In the genomic region with DNA sequence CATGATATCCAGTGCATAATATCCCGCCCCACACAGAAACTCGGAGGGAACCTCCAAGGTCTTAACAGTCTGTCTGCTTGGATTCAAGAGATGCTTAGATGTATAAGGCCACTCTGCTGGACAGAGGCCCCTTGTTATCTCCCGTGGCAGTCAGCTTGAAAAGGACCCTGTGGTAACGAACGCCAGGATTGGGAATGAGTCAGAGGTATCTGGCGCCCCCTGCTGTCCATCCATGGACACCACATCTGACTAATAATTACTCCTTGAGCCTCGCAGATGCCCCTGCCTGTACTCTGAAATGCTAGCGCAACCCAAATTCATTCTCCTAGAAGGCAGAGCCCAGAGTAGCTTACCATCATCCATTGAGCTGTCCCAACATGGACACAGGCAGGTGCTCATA, we compare ENCODE assay signal across 9 mouse cellular contexts. TPM values are rescaled to one million over a fixed set of nuclear protein-coding genes. Genes with fewer than 3 reads are reported as not detected.
A peak's percentile ranks its signal among the peaks of the same experiment; 100 is the strongest.
DNase-seq lines count a peak whose midpoint lies in the region; ATAC-seq lines count a peak whose summit lies in the region.
"Had no signal": no experiment of that assay in that cellular context is flagged by ENCODE, and none has a peak within 500 bp of the region (broad histone marks: within the 10 kb centered on the region; RNA-seq: fewer than 3 reads in every experiment).

No protein-coding gene starts in this region.

- H3K27me3 ChIP-seq in embryonic facial prominence, embryonic 11.5 days (ENCODE audit: control insufficient read depth, insufficient read depth, low read length), result no peaks in the 10 kb centered on the region
- peaks cover 12% of the 10 kb centered on the region for H3K27me3 ChIP-seq in heart, embryonic 15.5 days
- H3K27me3 ChIP-seq in liver, embryonic 15.5 days, result no peaks in the 10 kb centered on the region
- no peaks in the 10 kb centered on the region for H3K27me3 ChIP-seq in neural tube, embryonic 11.5 days (ENCODE audit: control insufficient read depth, insufficient read depth, low read length)

- peak; percentile 79 for DNase-seq in adrenal gland, postnatal 25 days
- DNase-seq in embryonic facial prominence, embryonic 11.5 days (ENCODE audit: low spot score), result peak; percentile 88
- peak; percentile 86 for DNase-seq in kidney, postnatal 10 days
- peak; percentile 82 for DNase-seq in neural tube, embryonic 11.5 days (ENCODE audit: low spot score)
- peak; percentile 61 for DNase-seq in thymus, postnatal 14 days

- no peaks in the 10 kb centered on the region for H3K9me3 ChIP-seq in embryonic facial prominence, embryonic 11.5 days (replicated peaks; ENCODE audit: control insufficient read depth, low read length)
- H3K9me3 ChIP-seq in heart, embryonic 15.5 days (replicated peaks), result no peaks in the 10 kb centered on the region
- H3K9me3 ChIP-seq in liver, embryonic 15.5 days (replicated peaks), result no peaks in the 10 kb centered on the region
- H3K9me3 ChIP-seq in neural tube, embryonic 11.5 days (ENCODE audit: control insufficient read depth, low read length), result no peaks in the 10 kb centered on the region

- H3K9ac ChIP-seq in embryonic facial prominence, embryonic 11.5 days (replicated peaks; ENCODE audit: low read length), result no peak overlapping the region
- no peak overlapping the region for H3K9ac ChIP-seq in heart, embryonic 15.5 days
- no peak overlapping the region for H3K9ac ChIP-seq in liver, embryonic 15.5 days
- no peak overlapping the region for H3K9ac ChIP-seq in neural tube, embryonic 11.5 days (ENCODE audit: low read length)

- H3K27ac ChIP-seq in embryonic facial prominence, embryonic 11.5 days (replicated peaks; ENCODE audit: low read depth, low read length), result no peak overlapping the region
- no peak overlapping the region for H3K27ac ChIP-seq in heart, embryonic 15.5 days
- no peak overlapping the region for H3K27ac ChIP-seq in liver, embryonic 15.5 days (replicated peaks)
- H3K27ac ChIP-seq in neural tube, embryonic 11.5 days (ENCODE audit: low read depth, low read length), result no peak overlapping the region

- H3K4me1 ChIP-seq in embryonic facial prominence, embryonic 11.5 days (ENCODE audit: control insufficient read depth, insufficient read depth, low read length), result no peaks in the 10 kb centered on the region
- H3K4me1 ChIP-seq in heart, embryonic 15.5 days (replicated peaks), result peaks cover 6% of the 10 kb centered on the region
- H3K4me1 ChIP-seq in liver, embryonic 15.5 days (replicated peaks), result peaks cover 5% of the 10 kb centered on the region; the same call in 1 of the 2 replicates
- H3K4me1 ChIP-seq in neural tube, embryonic 11.5 days (ENCODE audit: control insufficient read depth, insufficient read depth, low read length), result no peaks in the 10 kb centered on the region

- ATAC-seq in CD4-positive, CD25-positive, alpha-beta regulatory T cell, adult 4 months, result peak; percentile 78
- ATAC-seq in embryonic facial prominence, embryonic 11.5 days (replicated peaks; ENCODE audit: insufficient number of reproducible peaks, low FRiP score, low TSS enrichment, low read depth), result no peak
- ATAC-seq in heart, embryonic 15.5 days (replicated peaks; ENCODE audit: insufficient number of reproducible peaks, insufficient read depth, low FRiP score, low read depth), result no peak; the same call in 1 of the 2 replicates
- ATAC-seq in liver, embryonic 15.5 days (ENCODE audit: insufficient read depth), result no peak
- no peak for ATAC-seq in neural tube, embryonic 11.5 days (ENCODE audit: insufficient read depth, low FRiP score, low TSS enrichment)

- 9% methylated on average over 8 of the region's 8 CpGs for WGBS in embryonic facial prominence, embryonic 11.5 days
- 7% methylated on average over 8 of the region's 8 CpGs for WGBS in heart, embryonic 15.5 days
- WGBS in liver, embryonic 15.5 days (ENCODE audit: insufficient replicate concordance), result 10% methylated on average over 8 of the region's 8 CpGs
- 10% methylated on average over 8 of the region's 8 CpGs for WGBS in neural tube, embryonic 11.5 days

- H3K36me3 ChIP-seq in embryonic facial prominence, embryonic 11.5 days (replicated peaks; ENCODE audit: control insufficient read depth, insufficient read depth, low read depth, low read length), result no peaks in the 10 kb centered on the region
- no peaks in the 10 kb centered on the region for H3K36me3 ChIP-seq in heart, embryonic 15.5 days
- no peaks in the 10 kb centered on the region for H3K36me3 ChIP-seq in liver, embryonic 15.5 days (replicated peaks)
- no peaks in the 10 kb centered on the region for H3K36me3 ChIP-seq in neural tube, embryonic 11.5 days (ENCODE audit: control insufficient read depth, insufficient read depth, low read length)

- no peak overlapping the region for H3K4me2 ChIP-seq in embryonic facial prominence, embryonic 11.5 days (ENCODE audit: low read depth, low read length)
- H3K4me2 ChIP-seq in heart, embryonic 15.5 days, result peak overlapping the region; percentile 17; the same call in 1 of the 2 replicates
- peak overlapping the region; percentile 48 for H3K4me2 ChIP-seq in liver, embryonic 15.5 days
- no peak overlapping the region for H3K4me2 ChIP-seq in neural tube, embryonic 11.5 days (ENCODE audit: low read depth)

- H3K4me3 ChIP-seq in embryonic facial prominence, embryonic 11.5 days (ENCODE audit: low read depth, low read length), result no peak overlapping the region
- no peak overlapping the region for H3K4me3 ChIP-seq in heart, embryonic 15.5 days
- H3K4me3 ChIP-seq in liver, embryonic 15.5 days (replicated peaks), result no peak overlapping the region
- no peak overlapping the region for H3K4me3 ChIP-seq in neural tube, embryonic 11.5 days (ENCODE audit: low read depth, low read length)

RNA-seq across cellular contexts. Expression of gene Otos, which starts 0.9 kb away (rescaled TPM):
- 1 to 10 TPM in 1 of 2 experiments, under 1 TPM in 1; 0.94 to 1.8 TPM for polyA plus RNA-seq in CD4-positive, CD25-positive, alpha-beta regulatory T cell, adult 4 months (2017; shearing (Covaris generic))
- total RNA-seq in adrenal gland, postnatal 25 days (2021), result not detected in 2 replicates
- 0.25 TPM in 1 of 2 replicates, not detected in the other for polyA plus RNA-seq in embryonic facial prominence, embryonic 11.5 days (2014; fragmentation: Nextera tagmentation; extraction: Ambion mirVana)
- 0.19 TPM in 1 of 2 replicates, not detected in the other for polyA plus RNA-seq in heart, embryonic 15.5 days (2015; fragmentation: Nextera tagmentation; extraction: Ambion mirVana)
- polyA plus RNA-seq in liver, embryonic 15.5 days (2015; fragmentation: Nextera tagmentation; extraction: Ambion mirVana), result 0.09 TPM in 1 of 2 replicates, not detected in the other
- 0.08 and 0.62 TPM in 2 replicates for polyA plus RNA-seq in neural tube, embryonic 11.5 days (2014; fragmentation: Nextera tagmentation; extraction: Ambion mirVana)

RNA-seq across cellular contexts. Expression of gene Cops9, which starts 6.0 kb away (rescaled TPM):
- 100 to 1,000 TPM; 161 to 251 TPM for polyA plus RNA-seq in CD4-positive, CD25-positive, alpha-beta regulatory T cell, adult 4 months (2017; shearing (Covaris generic))
- total RNA-seq in adrenal gland, postnatal 25 days (2021), result 311 and 345 TPM in 2 replicates
- 307 and 343 TPM in 2 replicates for polyA plus RNA-seq in embryonic facial prominence, embryonic 11.5 days (2014; fragmentation: Nextera tagmentation; extraction: Ambion mirVana)
- polyA plus RNA-seq in heart, embryonic 15.5 days (2015; fragmentation: Nextera tagmentation; extraction: Ambion mirVana), result 365 and 436 TPM in 2 replicates
- 157 and 173 TPM in 2 replicates for polyA plus RNA-seq in liver, embryonic 15.5 days (2015; fragmentation: Nextera tagmentation; extraction: Ambion mirVana)
- polyA plus RNA-seq in neural tube, embryonic 11.5 days (2014; fragmentation: Nextera tagmentation; extraction: Ambion mirVana), result 408 and 434 TPM in 2 replicates

RNA-seq across cellular contexts. Expression of gene Olfr12, which starts 30.2 kb away (rescaled TPM):
- polyA plus RNA-seq in CD4-positive, CD25-positive, alpha-beta regulatory T cell, adult 4 months (2017; shearing (Covaris generic)), result not detected
- total RNA-seq in adrenal gland, postnatal 25 days (2021), result not detected in 2 replicates
- 0.11 TPM in 1 of 2 replicates, not detected in the other for polyA plus RNA-seq in embryonic facial prominence, embryonic 11.5 days (2014; fragmentation: Nextera tagmentation; extraction: Ambion mirVana)
- polyA plus RNA-seq in heart, embryonic 15.5 days (2015; fragmentation: Nextera tagmentation; extraction: Ambion mirVana), result not detected in 2 replicates
- polyA plus RNA-seq in liver, embryonic 15.5 days (2015; fragmentation: Nextera tagmentation; extraction: Ambion mirVana), result not detected in 2 replicates
- not detected in 2 replicates for polyA plus RNA-seq in neural tube, embryonic 11.5 days (2014; fragmentation: Nextera tagmentation; extraction: Ambion mirVana)
- polyA plus RNA-seq: gonadal fat pad, adult 2 months had no signal

RNA-seq across cellular contexts. Expression of gene Olfr1410, which starts 42.2 kb away (rescaled TPM):
- polyA plus RNA-seq in CD4-positive, CD25-positive, alpha-beta regulatory T cell, adult 4 months (2017; shearing (Covaris generic)), result not detected
- not detected in 2 replicates for total RNA-seq in adrenal gland, postnatal 25 days (2021)
- polyA plus RNA-seq in embryonic facial prominence, embryonic 11.5 days (2014; fragmentation: Nextera tagmentation; extraction: Ambion mirVana), result not detected in 2 replicates
- polyA plus RNA-seq in heart, embryonic 15.5 days (2015; fragmentation: Nextera tagmentation; extraction: Ambion mirVana), result not detected in 2 replicates
- polyA plus RNA-seq in liver, embryonic 15.5 days (2015; fragmentation: Nextera tagmentation; extraction: Ambion mirVana), result not detected in 2 replicates
- polyA plus RNA-seq in neural tube, embryonic 11.5 days (2014; fragmentation: Nextera tagmentation; extraction: Ambion mirVana), result not detected in 2 replicates
- polyA plus RNA-seq: gonadal fat pad, adult 2 months had no signal

RNA-seq across cellular contexts. Expression of gene Olfr1411, which starts 53.5 kb away (rescaled TPM):
- not detected for polyA plus RNA-seq in CD4-positive, CD25-positive, alpha-beta regulatory T cell, adult 4 months (2017; shearing (Covaris generic))
- total RNA-seq in adrenal gland, postnatal 25 days (2021), result not detected in 2 replicates
- polyA plus RNA-seq in embryonic facial prominence, embryonic 11.5 days (2014; fragmentation: Nextera tagmentation; extraction: Ambion mirVana), result not detected in 2 replicates
- polyA plus RNA-seq in heart, embryonic 15.5 days (2015; fragmentation: Nextera tagmentation; extraction: Ambion mirVana), result not detected in 2 replicates
- not detected in 2 replicates for polyA plus RNA-seq in liver, embryonic 15.5 days (2015; fragmentation: Nextera tagmentation; extraction: Ambion mirVana)
- polyA plus RNA-seq in neural tube, embryonic 11.5 days (2014; fragmentation: Nextera tagmentation; extraction: Ambion mirVana), result not detected in 2 replicates
- polyA plus RNA-seq: gonadal fat pad, adult 2 months had no signal

Comparison
In these comparisons a context has a peak if more than half of its experiments do, and no peak if none do; other contexts are left out.
1. H3K4me2 ChIP-seq: peak in heart, embryonic 15.5 days (single experiment) and liver, embryonic 15.5 days (single experiment); none in embryonic facial prominence, embryonic 11.5 days (single experiment) and neural tube, embryonic 11.5 days (single experiment).
2. Peak in every context shown above with its lines, with median percentiles within 50 percentile points of each other: DNase-seq.